Mouse (Mus musculus) forelimb bud, embryonic 11.5 days (tissue): Measurements from ENCODE around the gene Gm15217.

ENCODE experiments used
- DNase-seq: peaks from one replicate; pipeline ENCODE4 v3.0.0-alpha.2; 2012; ENCODE audit warnings: low read depth, low spot score

Gene Gm15217

DNA sequence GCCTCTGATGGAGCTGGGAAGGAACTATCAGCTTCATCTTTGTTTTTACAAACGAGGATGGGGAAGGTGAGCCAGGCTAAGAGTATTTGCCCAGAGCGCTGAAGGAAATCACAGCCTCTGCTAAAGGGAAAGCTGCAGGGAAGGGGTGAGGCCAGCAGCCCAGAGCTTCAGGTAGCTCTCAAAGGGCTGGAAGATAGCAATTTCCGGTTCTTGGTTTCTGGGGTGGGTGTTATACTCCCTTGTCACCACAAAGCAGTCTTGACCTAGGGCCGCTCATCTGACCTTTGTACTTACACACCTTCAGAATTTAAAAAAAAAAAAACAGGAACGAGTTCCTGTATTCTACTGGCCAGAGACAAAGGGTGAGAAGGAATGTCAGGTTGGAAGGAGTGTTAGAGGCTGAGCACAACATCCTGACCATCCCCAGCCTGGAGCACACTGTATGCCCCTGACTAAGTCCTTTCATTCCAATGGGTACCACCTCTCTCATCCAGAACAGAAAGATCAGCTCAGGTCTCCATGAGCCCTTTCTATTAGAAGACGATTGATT, 12.5 kb downstream of the Gm15217 start:
- no peak for DNase-seq

DNA sequence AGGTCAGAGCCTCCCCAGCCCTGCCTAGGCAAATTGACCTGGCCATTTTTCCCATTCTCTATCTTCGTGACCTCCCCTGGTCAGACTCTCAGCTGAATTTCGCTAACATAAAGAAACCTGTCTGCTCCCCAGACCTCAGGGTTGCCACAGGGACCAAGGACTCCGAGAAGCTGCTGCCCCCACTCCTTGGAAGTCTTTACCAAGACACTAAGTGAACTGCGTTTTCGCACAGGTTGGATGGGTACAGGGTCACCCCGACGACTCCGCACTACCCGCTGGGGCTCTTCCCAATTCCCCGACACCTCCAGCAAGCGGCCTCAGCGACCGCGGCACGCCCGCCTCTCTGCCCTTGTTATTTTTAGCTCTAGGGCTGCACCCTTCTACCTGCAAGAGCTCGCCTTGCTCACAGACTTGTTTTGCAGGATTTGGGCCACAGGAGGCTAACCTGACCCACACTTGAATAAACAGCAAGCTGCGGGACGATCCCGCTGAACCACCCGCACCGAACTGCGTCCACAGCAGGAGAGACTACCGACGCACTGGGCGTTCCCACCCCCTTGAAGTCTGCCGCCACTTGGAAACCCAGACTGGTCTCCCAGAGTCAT, 19.0 kb downstream of the Gm15217 start:
- no peak for DNase-seq

DNA sequence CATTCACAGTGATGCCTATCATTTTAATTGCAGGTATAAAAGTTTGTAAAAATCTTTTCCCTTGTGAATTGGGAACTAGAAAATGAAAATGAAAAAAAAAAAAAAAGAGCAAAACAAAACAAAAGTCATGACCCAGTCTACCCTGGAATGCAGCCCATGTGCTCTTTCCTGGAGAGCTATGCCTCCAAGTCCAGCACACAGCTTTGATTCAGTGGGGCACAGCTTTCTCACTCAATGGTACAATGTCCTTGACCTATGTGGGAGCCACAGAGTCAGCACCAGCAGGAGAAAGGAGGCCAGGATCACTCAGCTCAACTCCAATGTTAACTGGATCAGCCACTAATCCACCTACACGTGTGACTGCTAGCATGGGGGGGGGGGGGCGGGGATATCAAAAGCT, 20.7 kb downstream of the Gm15217 start:
- no peak for DNase-seq

DNA sequence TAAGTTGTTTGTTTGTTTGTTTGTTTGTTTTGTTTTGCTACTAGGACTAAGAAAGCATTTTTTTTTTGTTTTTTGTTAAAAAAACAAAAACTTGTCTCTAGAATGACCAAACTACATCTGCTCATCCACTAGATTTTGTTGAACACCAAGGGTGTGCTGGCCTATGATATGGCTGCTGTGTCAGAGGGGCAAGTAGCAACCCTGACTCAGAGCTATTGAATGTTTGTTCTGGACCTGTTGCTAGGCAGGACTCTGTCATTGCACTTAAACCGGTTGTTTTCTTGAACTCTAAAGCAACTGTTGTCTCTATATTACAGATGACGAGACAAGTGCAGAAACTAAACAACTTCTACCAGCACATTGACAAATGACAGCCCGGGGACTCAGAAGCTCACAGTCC, 29.1 kb downstream of the Gm15217 start:
- no peak for DNase-seq

DNA sequence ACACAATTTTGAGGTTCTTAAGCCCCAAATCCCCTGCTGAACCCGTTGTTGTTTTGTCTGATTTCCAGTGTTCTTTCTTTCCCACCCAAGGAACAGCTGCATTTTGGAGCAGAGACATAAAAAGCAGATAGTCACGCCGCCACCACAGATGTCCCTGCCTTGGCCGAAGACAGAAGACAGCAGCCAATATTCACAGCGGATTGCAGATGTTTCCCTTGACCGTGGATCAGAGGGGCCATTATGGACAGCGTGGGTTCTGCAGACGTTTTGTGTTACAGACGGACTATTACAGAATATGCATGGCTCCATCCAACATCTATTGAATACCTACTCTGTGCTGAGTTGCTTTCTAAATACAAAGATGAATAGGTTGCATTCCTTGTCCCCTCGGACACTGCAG, 29.8 kb downstream of the Gm15217 start:
- no peak for DNase-seq

DNA sequence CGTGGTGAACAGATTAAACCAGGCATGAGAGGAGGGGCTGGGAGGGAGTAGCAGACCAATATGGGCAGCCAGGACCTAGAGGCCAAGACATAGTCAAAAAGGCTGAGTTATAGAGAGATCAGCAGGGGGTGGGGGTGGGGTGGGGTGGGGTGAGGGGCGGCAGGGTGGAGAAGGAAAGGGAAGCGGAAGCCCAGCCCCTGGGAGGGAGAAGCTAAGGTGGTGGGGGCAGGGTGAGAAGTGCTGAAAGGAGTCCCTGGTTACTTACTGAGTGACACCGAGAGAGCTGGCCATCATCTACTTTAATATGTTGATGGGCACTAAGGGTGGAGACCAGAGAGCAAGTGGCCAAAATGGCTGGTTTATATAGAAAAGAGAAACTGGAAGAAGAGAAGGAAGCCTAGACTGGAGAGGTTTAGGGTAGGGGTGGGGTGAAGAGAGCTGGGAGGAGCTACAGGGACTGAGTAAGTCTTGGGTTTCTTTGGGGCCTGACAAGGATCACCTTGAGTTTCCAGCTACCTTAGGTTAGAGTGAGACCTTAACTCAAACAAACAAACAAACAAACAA, 31.4 kb downstream of the Gm15217 start:
- no peak for DNase-seq

DNA sequence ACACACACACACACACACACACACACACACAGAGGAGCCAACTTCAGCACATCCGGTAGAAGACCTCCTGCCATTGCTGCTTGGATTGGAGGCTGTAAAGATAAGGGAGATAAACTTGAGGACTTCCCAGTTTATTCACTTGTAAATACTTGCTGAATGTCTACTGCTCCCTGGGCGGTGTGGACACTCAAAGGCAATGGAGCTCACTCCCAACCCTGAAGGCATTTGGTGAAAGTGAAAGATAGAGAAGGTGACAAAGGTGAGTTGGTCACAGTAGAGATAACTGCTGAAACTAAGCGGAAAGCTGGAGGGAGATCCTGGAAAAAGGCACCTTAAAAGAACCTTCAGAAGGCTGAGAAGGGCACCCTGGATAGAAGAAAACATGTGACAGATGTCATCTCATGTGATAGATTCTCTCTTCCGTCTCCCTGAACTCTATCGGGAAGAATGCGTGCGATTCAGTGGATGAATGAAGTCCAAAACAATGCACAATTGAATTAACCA, 33.3 kb downstream of the Gm15217 start:
- no peak for DNase-seq

DNA sequence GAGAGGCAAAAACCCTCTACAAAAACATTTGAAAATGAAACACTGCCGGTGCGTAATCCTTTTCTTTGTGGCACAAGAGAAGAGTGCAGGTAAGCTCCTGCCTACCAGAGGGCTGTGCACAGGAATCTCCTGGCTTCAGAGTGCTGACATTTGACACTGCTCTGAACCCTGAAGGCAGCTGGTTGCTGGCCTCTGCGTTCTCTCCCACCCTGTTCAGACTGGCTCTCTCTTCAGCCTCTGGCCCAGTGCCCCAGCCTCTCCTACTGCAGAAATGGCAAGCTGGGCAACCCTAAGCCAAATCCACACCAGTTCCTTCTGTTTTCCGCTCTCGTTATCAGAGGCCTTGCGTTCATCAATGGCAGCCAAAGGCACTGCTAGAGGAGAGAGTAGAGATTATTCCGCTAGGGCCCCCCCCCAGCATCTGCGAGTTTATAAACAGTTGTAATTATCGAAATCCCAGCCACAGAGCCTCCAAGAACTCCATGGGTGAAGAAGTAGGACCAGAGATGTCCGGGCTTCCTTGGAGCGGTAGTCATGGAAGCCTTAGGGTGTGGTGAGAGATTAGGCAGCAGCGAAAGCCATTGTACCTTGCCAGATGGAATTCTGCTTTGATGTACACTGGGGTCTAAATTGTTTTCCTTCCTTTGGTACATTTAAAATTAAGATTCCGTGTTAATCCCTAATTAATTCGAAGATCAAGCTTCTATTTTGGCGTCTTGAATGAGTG, 39.3 kb downstream of the Gm15217 start:
- DNase-seq, result no peak

DNA sequence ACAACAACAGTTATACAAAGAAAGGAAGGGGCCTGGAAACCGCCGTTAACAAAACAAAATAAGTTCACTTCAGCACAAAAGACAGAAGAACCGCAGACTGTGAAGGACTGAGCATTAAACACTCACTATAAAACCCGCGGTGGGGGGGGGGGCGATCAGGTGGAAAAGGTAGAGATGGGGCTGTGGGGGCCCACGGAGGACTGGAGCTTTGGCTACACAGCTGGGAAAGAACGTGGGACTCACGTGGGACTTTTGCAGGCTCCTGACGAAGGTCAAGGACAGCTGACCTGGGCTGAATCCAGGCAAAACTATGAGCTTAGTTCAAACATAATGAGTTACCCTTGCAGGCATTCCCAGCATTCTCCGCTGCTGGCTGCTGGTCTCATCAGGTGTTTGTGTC, 40.1 kb downstream of the Gm15217 start:
- no peak for DNase-seq

DNA sequence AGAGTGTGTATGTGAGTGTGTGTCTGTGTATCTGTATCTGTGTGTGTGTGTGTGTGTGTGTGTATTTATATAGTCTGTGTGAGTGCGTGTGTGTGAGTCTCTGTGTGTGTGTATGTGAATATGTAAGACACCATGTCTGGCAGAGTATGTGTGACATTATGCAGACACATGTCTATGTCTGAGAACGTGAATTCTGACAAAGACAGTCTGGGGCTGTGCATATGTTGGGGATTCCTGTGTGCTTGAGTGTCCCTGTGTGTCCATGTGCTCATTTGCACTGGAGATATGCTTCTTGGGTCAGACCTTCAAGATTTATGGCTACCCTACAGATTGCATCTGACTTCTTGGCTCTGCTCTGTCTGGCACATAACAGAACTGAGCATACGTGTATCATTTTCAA, 42.6 kb downstream of the Gm15217 start:
- no peak for DNase-seq

DNA sequence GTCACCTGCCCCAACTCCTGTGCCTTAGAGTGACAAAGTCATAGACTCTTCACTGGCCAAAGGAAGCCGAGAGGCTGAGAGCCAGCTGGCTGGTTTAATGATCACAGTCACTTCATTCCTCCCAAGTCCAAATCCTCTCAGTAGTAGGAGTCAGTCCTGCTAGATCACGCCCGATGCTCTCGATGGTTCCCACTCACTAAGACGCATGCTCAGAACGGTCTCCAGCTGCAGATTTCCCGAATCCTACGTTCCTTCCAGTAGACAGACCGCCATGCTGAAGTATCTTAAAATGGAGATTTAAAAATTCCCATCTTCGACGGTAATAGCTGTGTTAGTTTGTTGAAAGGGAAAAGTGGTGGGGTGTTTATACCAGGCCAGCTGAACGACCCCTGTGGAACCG, 48.0 kb downstream of the Gm15217 start:
- DNase-seq, result no peak

DNA sequence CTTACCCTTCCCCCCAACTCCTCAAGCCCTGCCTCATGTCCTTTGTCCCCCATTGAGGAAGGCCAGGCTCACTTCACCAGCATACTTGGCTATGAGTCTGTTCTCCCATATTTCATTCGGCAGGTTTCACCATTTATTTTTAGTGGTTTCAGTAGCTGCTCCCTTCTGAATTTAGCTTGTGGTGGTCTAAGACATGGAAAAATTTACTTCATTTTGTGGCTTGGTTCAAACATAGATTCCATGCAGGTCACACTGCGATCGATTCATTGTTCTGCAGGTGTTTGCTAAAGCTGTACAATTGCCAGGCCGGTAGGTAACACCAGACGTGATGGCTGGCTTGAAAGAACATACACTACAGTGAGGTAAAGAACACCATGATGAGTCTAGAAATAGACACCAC, 51.0 kb downstream of the Gm15217 start:
- DNase-seq, result no peak
